Mouse (Mus musculus) frontal cortex, postnatal 36 days (tissue): ENCODE measurements around the gene Cry1.

Source experiments
- DNase-seq, 2 experiments: peaks; one replicate each; pipeline ENCODE4 v3.0.0; 2022; ENCODE audit warnings: low spot score in 2 of 2

The Cry1 gene

GRCm38 (mm10) chr10:85161745-85162351 lies 23.0 kb downstream of the Cry1 start:
- DNase-seq, result peak in 1 of 2 experiments; percentile 37

GRCm38 (mm10) chr10:85159989-85160619 lies 24.8 kb downstream of the Cry1 start:
- DNase-seq, result no peak

DNA sequence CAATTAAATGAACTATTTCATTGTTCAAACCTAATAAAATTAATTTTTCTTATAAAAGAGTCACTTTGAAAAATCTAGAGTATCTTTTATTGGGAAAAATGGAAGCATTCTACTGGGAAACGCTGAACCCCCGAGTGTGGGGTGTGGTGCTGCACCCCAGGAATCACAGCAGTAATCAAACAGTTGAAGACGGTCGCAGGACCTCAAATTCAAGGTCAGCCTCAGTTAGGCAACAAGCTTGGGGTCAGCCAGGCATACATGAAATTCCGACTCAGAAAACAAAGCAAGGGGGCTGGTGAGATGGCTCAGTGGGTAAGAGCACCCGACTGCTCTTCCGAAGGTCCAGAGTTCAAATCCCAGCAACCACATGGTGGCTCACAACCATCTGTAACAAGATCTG lies 27.4 kb downstream of the Cry1 start:
- DNase-seq, result no peak

DNA sequence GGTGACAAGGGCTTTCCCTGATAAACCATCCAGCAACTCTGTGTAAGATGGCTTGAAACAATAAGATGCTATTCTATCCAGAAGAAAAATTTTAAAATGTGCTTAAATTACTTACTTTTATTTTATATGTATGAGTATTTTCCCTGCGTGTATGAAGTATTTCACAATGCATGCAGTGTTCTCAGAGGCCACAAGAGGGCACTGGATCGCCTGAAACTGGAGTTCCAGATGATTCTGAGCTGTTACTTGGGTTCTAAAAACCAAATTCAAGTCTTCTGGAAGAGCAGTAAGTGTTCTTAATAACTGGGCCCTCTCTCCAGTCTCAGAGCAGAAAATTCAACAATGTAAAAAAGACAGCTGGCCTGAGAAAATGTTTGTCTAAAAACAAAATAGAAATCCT lies 30.7 kb downstream of the Cry1 start:
- peak; percentile 57 to 75 for DNase-seq

- no peak for DNase-seq
These were observed 35.6 kb downstream of the Cry1 start for GRCm38 (mm10) chr10:85149226-85149625.

GRCm38 (mm10) chr10:85146282-85146681 lies 38.6 kb downstream of the Cry1 start:
- DNase-seq, result no peak

DNA sequence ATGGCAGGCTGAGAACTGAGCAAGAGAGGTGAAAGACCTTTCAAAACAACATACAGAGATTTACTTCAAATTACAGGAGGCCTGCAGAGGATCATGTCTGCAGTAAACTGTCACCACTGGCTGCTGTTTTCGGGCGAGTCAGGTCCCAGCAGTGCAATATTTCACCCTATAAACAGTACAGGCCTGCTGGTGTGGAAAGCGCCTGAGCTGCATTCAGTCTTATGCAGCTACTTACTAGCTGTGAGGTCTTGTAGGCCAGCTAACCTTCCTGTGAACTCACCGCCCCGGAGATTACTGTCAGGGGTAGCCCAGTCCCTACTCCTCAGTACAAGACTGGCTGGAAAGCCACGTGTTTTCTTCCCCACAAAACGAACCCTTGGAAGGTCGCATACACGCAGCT lies 43.4 kb downstream of the Cry1 start:
- DNase-seq, result no peak

DNA sequence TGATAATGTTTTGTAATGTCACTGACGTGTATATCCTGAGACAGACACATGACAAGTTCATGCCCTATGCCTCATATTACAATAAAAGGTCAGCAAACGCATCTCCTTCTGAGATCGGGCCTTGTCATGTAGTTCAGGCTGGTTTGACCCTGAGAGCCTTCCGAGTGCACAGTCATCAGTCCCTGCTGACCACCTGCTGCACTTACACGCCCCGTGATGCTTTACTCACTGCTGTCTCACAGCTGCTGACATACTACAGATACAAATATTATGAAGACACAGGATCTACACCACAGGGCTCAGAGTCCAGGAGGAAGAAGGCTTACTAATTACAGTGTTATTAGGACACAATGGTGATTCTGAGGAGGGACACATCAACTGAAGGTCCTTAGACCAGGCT lies 48.3 kb downstream of the Cry1 start:
- DNase-seq, result no peak

DNA sequence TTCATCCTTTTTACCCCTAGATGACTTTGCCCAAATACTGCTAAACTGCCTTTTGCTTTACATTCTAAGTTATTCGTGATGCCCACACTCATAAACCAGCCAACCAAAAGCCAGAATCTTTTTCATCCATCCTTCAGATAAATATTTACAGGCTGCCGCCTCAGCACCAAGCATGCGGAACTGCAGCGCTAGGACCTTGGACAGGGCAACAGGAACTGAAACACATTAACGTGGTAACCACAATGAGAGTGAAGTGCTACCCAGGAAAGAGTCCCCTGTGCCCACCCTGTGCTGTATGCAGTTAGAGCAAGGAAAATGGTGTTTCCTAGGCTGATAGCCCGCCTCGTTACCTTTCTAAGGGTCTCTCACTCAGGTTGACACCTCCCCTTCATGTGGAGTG lies 56.4 kb downstream of the Cry1 start:
- DNase-seq, result no peak

GRCm38 (mm10) chr10:85127395-85128287 lies 57.2 kb downstream of the Cry1 start, which contains the start of gene Mterf2:
TSS of gene Mterf2 (minus strand) at chr10:85128027.
- DNase-seq, result peak; percentile 95 to 98

GRCm38 (mm10) chr10:85125184-85125583 lies 59.7 kb downstream of the Cry1 start:
- no peak for DNase-seq

GRCm38 (mm10) chr10:85114409-85114808 lies 70.5 kb downstream of the Cry1 start:
- no peak for DNase-seq

DNA sequence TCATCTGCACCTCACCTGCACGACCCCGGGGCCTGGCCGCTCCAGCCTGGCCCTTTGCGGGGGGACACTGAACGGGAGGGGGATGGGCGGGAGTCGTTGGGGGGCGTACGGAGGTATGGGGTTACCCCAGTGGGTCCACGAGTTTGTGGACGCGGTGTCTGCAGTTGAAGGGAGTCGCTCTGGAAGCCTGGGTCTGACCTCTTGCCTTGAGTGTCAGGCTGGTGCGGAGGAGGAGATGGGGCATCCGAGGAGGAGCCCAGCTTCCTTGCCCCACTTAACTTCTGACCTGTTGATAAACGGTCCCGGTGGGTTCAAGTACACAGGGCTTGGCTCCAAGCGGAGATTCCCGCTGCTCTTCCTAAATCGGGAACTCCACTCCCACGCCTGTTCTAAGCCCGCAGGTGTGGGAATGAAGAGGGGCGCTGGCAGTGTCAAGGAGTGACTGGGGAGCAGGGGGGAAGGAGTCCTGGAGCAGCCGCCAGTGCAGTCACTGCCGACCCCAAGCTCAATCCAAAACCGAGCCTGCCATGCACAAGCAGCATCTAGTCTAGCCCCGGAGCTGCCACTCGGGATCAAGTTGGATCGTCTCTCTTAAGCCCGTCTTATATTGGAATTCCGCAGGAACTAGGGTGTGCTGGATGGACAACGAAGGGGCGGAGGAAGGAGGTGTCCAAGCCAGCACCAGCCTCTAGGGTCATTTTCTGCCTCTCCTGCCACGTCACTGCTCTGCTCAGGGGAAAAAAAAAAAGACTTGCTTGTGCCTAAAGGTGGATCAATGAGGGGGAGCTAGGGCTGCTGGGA lies 81.6 kb downstream of the Cry1 start:
- peak; percentile 16 to 40 for DNase-seq

GRCm38 (mm10) chr10:85102247-85103084 lies 82.4 kb downstream of the Cry1 start, which contains the start of the genes Fhl4 and Tmem263:
TSS of gene Fhl4 (minus strand) at chr10:85102495.
TSS of gene Tmem263 (plus strand) at chr10:85102627.
- peak; percentile 57 to 62 for DNase-seq

DNA sequence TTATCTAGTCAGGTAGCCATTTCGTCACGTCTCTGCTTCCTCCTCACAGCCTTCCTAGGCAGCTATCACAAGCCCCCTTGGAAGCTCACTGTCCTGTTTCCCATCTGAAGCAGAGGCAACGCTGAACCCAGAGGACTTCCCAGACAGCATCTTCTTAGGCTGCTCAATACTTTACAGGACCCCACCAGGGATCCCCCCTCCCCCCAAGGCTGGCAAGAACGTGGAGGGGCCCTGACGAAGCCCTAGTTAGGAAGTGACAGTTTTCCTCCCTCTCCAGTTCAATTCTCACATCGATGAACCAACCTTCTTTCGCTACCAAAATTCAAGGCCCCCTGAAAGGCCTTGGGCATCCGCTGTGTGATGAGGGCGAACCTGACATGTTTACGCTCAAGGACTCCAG lies 83.0 kb downstream of the Cry1 start:
- peak in 1 of 2 experiments; percentile 10 for DNase-seq
